Mouse (Mus musculus) myocyte (in vitro differentiated cells): ENCODE measurements around the gene Cecr2.

Source experiments
- E2F4 ChIP-seq: IDR thresholded peaks from one replicate; pipeline ENCODE4 v1.6.1; 2011; ENCODE audit warnings: mild to moderate bottlenecking, control low read depth, moderate library complexity; ENCODE audit not compliant: insufficient read depth
- MAX ChIP-seq: IDR thresholded peaks from one replicate; pipeline ENCODE4 v1.6.1; 2011; ENCODE audit warnings: low read depth, mild to moderate bottlenecking, control low read depth
- MYOD1 ChIP-seq, 3 experiments: IDR thresholded peaks; one replicate each; pipeline ENCODE4 v1.6.1; 2011; ENCODE audit warnings: control low read depth in 2 of 3, low read depth in 2 of 3, mild to moderate bottlenecking in 2 of 3, moderate library complexity in 1 of 3; ENCODE audit not compliant: insufficient read length in 2 of 3, control insufficient read depth in 1 of 3
- POLR2A ChIP-seq: IDR thresholded peaks from one replicate; pipeline ENCODE4 v1.6.1; 2011; ENCODE audit warnings: low read depth, mild to moderate bottlenecking, control low read depth, moderate library complexity; ENCODE audit not compliant: insufficient read length
- POLR2AphosphoS2 ChIP-seq: IDR thresholded peaks from one replicate; pipeline ENCODE4 v1.6.1; 2011; ENCODE audit warnings: low read depth, control low read depth; ENCODE audit not compliant: insufficient read length
- TCF12 ChIP-seq: IDR thresholded peaks from one replicate; pipeline ENCODE4 v1.6.1; 2011; ENCODE audit warnings: mild to moderate bottlenecking, control low read depth; ENCODE audit not compliant: poor library complexity, insufficient read depth, severe bottlenecking
- USF1 ChIP-seq: IDR thresholded peaks from one replicate; pipeline ENCODE4 v1.6.1; 2011; ENCODE audit warnings: low read depth, mild to moderate bottlenecking, control low read depth, moderate library complexity

GRCm38 (mm10) chr6:120725986-120726385 is 59.8 kb downstream of the Cecr2 start:
- TF ChIP-seq POLR2A (no peak), MAX (no peak), MYOD1 (IDR thresholded peaks at IDR 0.05; ENCODE audit: control insufficient read depth in 1 of 3, insufficient read length in 2 of 3, low read depth in 2 of 3) (no peak), TCF12 (no peak), USF1 (no peak), E2F4 (no peak), POLR2AphosphoS2 (no peak)
